23 mouse cellular contexts compared by ENCODE assay signal in the genomic region with DNA sequence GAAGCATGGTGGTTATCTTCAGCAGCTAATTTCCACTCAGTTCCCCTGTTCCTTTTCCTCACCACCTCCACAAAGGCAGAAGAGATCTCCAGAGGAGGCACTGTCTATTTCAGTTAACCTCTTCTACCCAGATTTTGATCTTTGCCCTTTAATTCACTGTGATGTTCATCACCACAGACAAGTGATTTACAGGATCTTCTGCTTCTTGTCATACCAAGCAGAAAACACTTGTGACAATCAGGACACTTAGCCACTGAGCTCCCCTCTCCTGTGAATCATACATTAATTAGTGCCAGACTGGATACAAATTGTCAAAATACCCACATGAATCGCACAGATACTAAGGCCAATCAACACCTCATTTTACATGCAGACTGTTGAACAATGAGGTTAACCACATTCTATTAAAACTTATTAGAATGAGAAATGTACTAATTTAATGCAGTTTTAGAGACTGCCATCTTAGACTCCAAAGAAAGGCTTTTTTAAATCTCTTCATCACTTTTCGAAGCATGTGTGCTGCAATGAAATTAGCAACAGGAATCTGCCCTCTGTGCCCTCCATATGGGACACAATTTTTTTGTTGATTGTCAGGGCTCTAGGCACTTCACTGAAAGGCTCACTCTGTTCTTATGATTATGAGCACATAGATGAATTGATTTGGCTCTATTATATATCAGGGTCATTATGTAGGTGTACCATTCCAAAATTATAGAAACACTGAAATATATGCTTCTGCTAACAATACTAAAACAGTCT.
DNase-seq lines count a peak whose midpoint lies in the region; ATAC-seq and TF ChIP-seq lines count a peak whose summit lies in the region.
"Had no signal": no experiment of that assay in that cellular context is flagged by ENCODE, and none has a peak within 500 bp of the region (broad histone marks: within the 10 kb centered on the region; RNA-seq: fewer than 3 reads in every experiment).

No protein-coding gene starts in this region.

- no peak overlapping the region for H3K9ac ChIP-seq in forebrain, embryonic 12.5 days
- H3K9ac ChIP-seq in forebrain, postnatal 0 days = no peak overlapping the region
- H3K9ac ChIP-seq in midbrain, embryonic 13.5 days (replicated peaks) = no peak overlapping the region
- no peak overlapping the region for H3K9ac ChIP-seq in midbrain, embryonic 16.5 days (ENCODE audit: low read depth, low read length)
- H3K9ac ChIP-seq: embryonic facial prominence, embryonic 12.5 days; heart, embryonic 15.5 days; hindbrain, embryonic 15.5 days had no signal

- H3K27ac ChIP-seq in forebrain, embryonic 12.5 days = no peak overlapping the region
- no peak overlapping the region for H3K27ac ChIP-seq in forebrain, postnatal 0 days (ENCODE audit: low read depth, low read length)
- no peak overlapping the region for H3K27ac ChIP-seq in midbrain, embryonic 13.5 days
- no peak overlapping the region for H3K27ac ChIP-seq in midbrain, embryonic 16.5 days (ENCODE audit: low read length)
- H3K27ac ChIP-seq: embryonic facial prominence, embryonic 12.5 days; heart, embryonic 15.5 days; hindbrain, embryonic 10.5 days; hindbrain, embryonic 15.5 days had no signal

- H3K36me3 ChIP-seq in forebrain, embryonic 12.5 days (replicated peaks) = no peaks in the 10 kb centered on the region
- no peaks in the 10 kb centered on the region for H3K36me3 ChIP-seq in forebrain, postnatal 0 days (ENCODE audit: insufficient read depth)
- no peaks in the 10 kb centered on the region for H3K36me3 ChIP-seq in midbrain, embryonic 13.5 days
- no peaks in the 10 kb centered on the region for H3K36me3 ChIP-seq in midbrain, embryonic 16.5 days (ENCODE audit: control insufficient read depth, insufficient read depth, low read length)
- H3K36me3 ChIP-seq: embryonic facial prominence, embryonic 12.5 days; heart, embryonic 15.5 days; hindbrain, embryonic 10.5 days; hindbrain, embryonic 15.5 days had no signal

- H3K4me1 ChIP-seq in forebrain, embryonic 12.5 days = 0 out of 2 replicates have a peak, but pooled peaks cover 3% of the 10 kb centered on the region
- H3K4me1 ChIP-seq in forebrain, postnatal 0 days (ENCODE audit: insufficient read depth) = no peaks in the 10 kb centered on the region
- H3K4me1 ChIP-seq in midbrain, embryonic 13.5 days (replicated peaks) = peaks cover 7% of the 10 kb centered on the region; the same call in 1 of the 2 replicates
- peaks cover 2% of the 10 kb centered on the region; the same call in 1 of the 2 replicates for H3K4me1 ChIP-seq in midbrain, embryonic 16.5 days (ENCODE audit: control insufficient read depth, insufficient read depth, low read length)
- H3K4me1 ChIP-seq: embryonic facial prominence, embryonic 12.5 days; heart, embryonic 15.5 days; hindbrain, embryonic 10.5 days; hindbrain, embryonic 15.5 days had no signal

- 42% methylated on average over 2 of the region's 2 CpGs for WGBS in forebrain, embryonic 12.5 days
- 20% methylated on average over 2 of the region's 2 CpGs for WGBS in forebrain, postnatal 0 days
- WGBS in midbrain, embryonic 13.5 days = 50% methylated on average over 2 of the region's 2 CpGs
- WGBS in midbrain, embryonic 16.5 days = 50% methylated on average over 2 of the region's 2 CpGs

- no peak for TF ChIP-seq CTCF in forebrain, postnatal 0 days (IDR thresholded peaks at IDR 0.05; ENCODE audit: low read depth)

- H3K9me3 ChIP-seq in forebrain, embryonic 12.5 days = no peaks in the 10 kb centered on the region
- H3K9me3 ChIP-seq in forebrain, postnatal 0 days (ENCODE audit: low read length) = no peaks in the 10 kb centered on the region
- no peaks in the 10 kb centered on the region for H3K9me3 ChIP-seq in midbrain, embryonic 13.5 days
- H3K9me3 ChIP-seq in midbrain, embryonic 16.5 days (replicated peaks; ENCODE audit: control insufficient read depth, low read length, poor library complexity, severe bottlenecking) = no peaks in the 10 kb centered on the region
- H3K9me3 ChIP-seq: embryonic facial prominence, embryonic 12.5 days; heart, embryonic 15.5 days; hindbrain, embryonic 10.5 days; hindbrain, embryonic 15.5 days had no signal

- DNase-seq in forebrain, postnatal 0 days = no peak
- peak; percentile 81 for DNase-seq in Muller cell, postnatal 12 days (ENCODE audit: inconsistent ontology term)
- DNase-seq in retina, embryonic 14.5 days (ENCODE audit: low spot score) = peak; percentile 88
- no peak for DNase-seq in adrenal gland, adult 8-10 months
- no peak for DNase-seq in lung, postnatal 4 days
- DNase-seq: adrenal gland, adult 2 months; adrenal gland, postnatal 36 days; cerebellum, adult 11 months; cerebellum, adult 8-10 months; cerebellum, postnatal 14 days; embryo, embryonic 11 days; gastrocnemius, postnatal 10 days; heart, adult 18-20 months; heart, postnatal 14 days; kidney, adult 11 months had no signal

- no peak overlapping the region for H3K4me3 ChIP-seq in forebrain, embryonic 12.5 days (replicated peaks)
- no peak overlapping the region for H3K4me3 ChIP-seq in forebrain, postnatal 0 days (ENCODE audit: low read depth, low read length)
- no peak overlapping the region for H3K4me3 ChIP-seq in midbrain, embryonic 13.5 days (replicated peaks)
- H3K4me3 ChIP-seq in midbrain, embryonic 16.5 days (ENCODE audit: low read depth, low read length) = no peak overlapping the region
- H3K4me3 ChIP-seq: embryonic facial prominence, embryonic 12.5 days; heart, embryonic 15.5 days; hindbrain, embryonic 10.5 days; hindbrain, embryonic 15.5 days had no signal

- peak; percentile 41; the same call in 1 of the 2 replicates for ATAC-seq in forebrain, embryonic 12.5 days (ENCODE audit: low FRiP score)
- no peak for ATAC-seq in forebrain, postnatal 0 days
- ATAC-seq in midbrain, embryonic 13.5 days = 0 out of 2 replicates have a peak, but pooled peaks have one; percentile 30
- no peak for ATAC-seq in midbrain, embryonic 16.5 days

- H3K4me2 ChIP-seq in forebrain, embryonic 12.5 days = no peak overlapping the region
- H3K4me2 ChIP-seq in forebrain, postnatal 0 days (ENCODE audit: low read depth) = no peak overlapping the region
- H3K4me2 ChIP-seq in midbrain, embryonic 13.5 days (replicated peaks) = no peak overlapping the region
- H3K4me2 ChIP-seq in midbrain, embryonic 16.5 days (ENCODE audit: low read length) = no peak overlapping the region
- H3K4me2 ChIP-seq: embryonic facial prominence, embryonic 12.5 days; heart, embryonic 11.5 days; heart, embryonic 15.5 days; hindbrain, embryonic 15.5 days had no signal

- H3K27me3 ChIP-seq in forebrain, embryonic 12.5 days = no peaks in the 10 kb centered on the region
- H3K27me3 ChIP-seq in forebrain, postnatal 0 days (ENCODE audit: insufficient read depth, low read length) = no peaks in the 10 kb centered on the region
- H3K27me3 ChIP-seq in midbrain, embryonic 13.5 days = no peaks in the 10 kb centered on the region
- H3K27me3 ChIP-seq in midbrain, embryonic 16.5 days (ENCODE audit: control insufficient read depth, insufficient read depth, low read depth, low read length) = no peaks in the 10 kb centered on the region
- H3K27me3 ChIP-seq: embryonic facial prominence, embryonic 12.5 days; heart, embryonic 15.5 days; hindbrain, embryonic 15.5 days had no signal

Comparison
In these comparisons a context has a peak if more than half of its experiments do, and no peak if none do; other contexts are left out.
1. ATAC-seq: peak in forebrain, embryonic 12.5 days (single experiment) and midbrain, embryonic 13.5 days (single experiment); none in forebrain, postnatal 0 days (single experiment) and midbrain, embryonic 16.5 days (single experiment).
2. DNase-seq: peak in Muller cell, postnatal 12 days (single experiment) and retina, embryonic 14.5 days (single experiment); none in forebrain, postnatal 0 days (single experiment), adrenal gland, adult 8-10 months (single experiment) and lung, postnatal 4 days (0 of 2).